Mouse (Mus musculus) small intestine, adult 2 months (tissue): ENCODE results near the gene Tmem129.

ENCODE experiments used
- CTCF ChIP-seq: fragments of 200-500 bp; IDR thresholded peaks from 2 replicates; pipeline ENCODE4 v1.5.1; 2012; ENCODE audit warnings: low read depth, mild to moderate bottlenecking, control low read depth, inconsistent platforms, low read length, moderate library complexity, mixed read lengths; ENCODE audit not compliant: insufficient replicate concordance, insufficient read length; ENCODE audit errors: extremely low read depth
- POLR2A ChIP-seq: fragments of 200-500 bp; IDR thresholded peaks from 2 replicates; pipeline ENCODE4 v1.6.1; 2012; ENCODE audit warnings: low read depth, mild to moderate bottlenecking, control low read depth, inconsistent platforms, low read length, moderate library complexity

DNA sequence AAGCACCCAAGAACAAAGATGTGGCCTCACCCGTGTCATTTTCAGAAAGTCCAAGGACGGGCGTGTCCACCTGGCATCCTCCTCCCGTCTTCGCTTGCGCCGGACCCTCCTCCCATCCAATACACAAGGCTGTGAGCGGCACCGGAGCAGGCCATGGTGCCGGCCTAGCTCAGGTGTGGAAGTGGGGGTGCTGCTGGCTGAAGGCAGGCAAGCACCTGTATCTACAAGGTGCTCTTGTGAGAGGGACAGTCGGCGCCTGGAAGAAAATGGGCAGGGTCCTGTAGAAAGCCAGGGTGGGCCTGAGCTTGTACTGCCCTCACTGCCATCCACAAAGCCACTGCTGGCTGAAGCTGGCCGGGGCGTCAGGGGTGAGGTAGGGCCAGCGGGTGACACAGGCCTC lies 50.8 kb downstream of the Tmem129 start:
- TF ChIP-seq CTCF: no peak
- no peak for TF ChIP-seq POLR2A
